Mouse (Mus musculus) myocyte (in vitro differentiated cells): Measurements from ENCODE around the gene Ablim1.

Source experiments
- E2F4 ChIP-seq: IDR thresholded peaks from one replicate; pipeline ENCODE4 v1.6.1; 2011; ENCODE audit warnings: mild to moderate bottlenecking, control low read depth, moderate library complexity; ENCODE audit not compliant: insufficient read depth
- MAX ChIP-seq: IDR thresholded peaks from one replicate; pipeline ENCODE4 v1.6.1; 2011; ENCODE audit warnings: low read depth, mild to moderate bottlenecking, control low read depth
- MYOG ChIP-seq, 3 experiments: IDR thresholded peaks; one replicate each; pipeline ENCODE4 v1.6.1; 2011; ENCODE audit warnings: control low read depth in 2 of 3, low read depth in 2 of 3, mild to moderate bottlenecking in 2 of 3; ENCODE audit not compliant: insufficient read length in 2 of 3, control insufficient read depth in 1 of 3, insufficient read depth in 1 of 3
- POLR2A ChIP-seq: IDR thresholded peaks from one replicate; pipeline ENCODE4 v1.6.1; 2011; ENCODE audit warnings: low read depth, mild to moderate bottlenecking, control low read depth, moderate library complexity; ENCODE audit not compliant: insufficient read length
- POLR2AphosphoS2 ChIP-seq: IDR thresholded peaks from one replicate; pipeline ENCODE4 v1.6.1; 2011; ENCODE audit warnings: low read depth, control low read depth; ENCODE audit not compliant: insufficient read length
- TCF12 ChIP-seq: IDR thresholded peaks from one replicate; pipeline ENCODE4 v1.6.1; 2011; ENCODE audit warnings: mild to moderate bottlenecking, control low read depth; ENCODE audit not compliant: poor library complexity, insufficient read depth, severe bottlenecking
- TCF3 ChIP-seq: IDR thresholded peaks from one replicate; pipeline ENCODE4 v1.6.1; 2011; ENCODE audit warnings: low read depth, control low read depth; ENCODE audit not compliant: insufficient read length
- USF1 ChIP-seq: IDR thresholded peaks from one replicate; pipeline ENCODE4 v1.6.1; 2011; ENCODE audit warnings: low read depth, mild to moderate bottlenecking, control low read depth, moderate library complexity

DNA sequence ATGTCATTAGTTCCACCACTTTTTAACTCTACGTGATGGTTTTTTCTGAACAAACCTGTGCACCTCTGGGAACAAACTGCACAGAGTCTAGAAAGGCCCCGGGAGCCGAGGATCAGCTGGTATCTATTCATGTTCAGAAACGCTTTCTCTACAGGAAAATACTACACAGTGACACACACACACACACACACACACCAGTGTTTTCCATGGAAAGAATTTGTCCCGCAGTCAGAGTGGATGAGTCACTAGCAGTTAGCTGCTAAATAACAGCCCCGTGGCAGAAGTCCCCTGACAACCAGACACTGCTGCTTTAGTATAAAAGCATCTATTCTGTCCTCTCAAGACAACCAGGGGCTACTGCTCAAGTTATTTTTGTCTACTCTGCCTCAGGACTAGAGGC is 115.4 kb downstream of the Ablim1 start:
- TF ChIP-seq POLR2A (no peak), E2F4 (no peak), MAX (no peak), USF1 (no peak), MYOG (IDR thresholded peaks at IDR 0.05; ENCODE audit: control insufficient read depth in 1 of 3, insufficient read depth in 1 of 3, insufficient read length in 2 of 3, low read depth in 2 of 3) (no peak), POLR2AphosphoS2 (no peak), TCF3 (no peak), TCF12 (no peak)
